Mouse (Mus musculus) spleen, postnatal 10 days (tissue): ENCODE data around the gene Fam181a.

ENCODE experiments used
- DNase-seq, 2 experiments: peaks; one replicate each; pipeline ENCODE4 v3.0.0; 2021 to 2022; ENCODE audit warnings: low spot score in 2 of 2

Gene Fam181a

DNA sequence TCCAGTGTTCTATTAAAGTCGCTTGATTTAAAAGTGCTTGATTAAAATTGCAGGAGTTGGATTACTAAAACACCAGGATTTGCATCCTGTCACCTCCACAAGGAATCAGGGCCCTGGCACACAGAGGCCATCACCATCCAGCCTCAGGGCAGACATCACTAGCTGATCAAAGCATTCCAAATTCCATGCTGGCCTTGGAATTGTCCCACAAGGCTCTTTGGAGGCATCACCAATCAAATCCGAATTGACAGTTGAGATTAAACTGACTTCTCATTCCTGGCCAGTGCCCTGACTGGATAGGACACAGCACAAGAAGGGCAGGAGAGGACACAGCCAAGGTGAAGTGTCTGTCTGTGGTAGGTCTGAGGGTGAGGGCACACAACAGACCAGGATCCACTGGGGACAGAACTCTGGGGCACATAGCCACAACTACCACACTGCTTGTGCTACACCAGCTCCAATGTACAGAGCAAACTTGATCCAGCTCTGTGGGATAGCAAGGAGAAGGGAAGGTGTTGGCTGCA lies at the start of gene Fam181a:
Gene Fam181a (plus strand): TSS at position 232 of the 524 bp plus-strand sequence.
- DNase-seq, result no peak

GRCm38 (mm10) chr12:103262017-103262865 lies 48.5 kb upstream of the Fam181a start:
- peak in 1 of 2 experiments; percentile 44 for DNase-seq

GRCm38 (mm10) chr12:103266605-103267004 lies 44.2 kb upstream of the Fam181a start:
- no peak for DNase-seq

GRCm38 (mm10) chr12:103272176-103272575 lies 38.6 kb upstream of the Fam181a start:
- DNase-seq, result no peak

DNA sequence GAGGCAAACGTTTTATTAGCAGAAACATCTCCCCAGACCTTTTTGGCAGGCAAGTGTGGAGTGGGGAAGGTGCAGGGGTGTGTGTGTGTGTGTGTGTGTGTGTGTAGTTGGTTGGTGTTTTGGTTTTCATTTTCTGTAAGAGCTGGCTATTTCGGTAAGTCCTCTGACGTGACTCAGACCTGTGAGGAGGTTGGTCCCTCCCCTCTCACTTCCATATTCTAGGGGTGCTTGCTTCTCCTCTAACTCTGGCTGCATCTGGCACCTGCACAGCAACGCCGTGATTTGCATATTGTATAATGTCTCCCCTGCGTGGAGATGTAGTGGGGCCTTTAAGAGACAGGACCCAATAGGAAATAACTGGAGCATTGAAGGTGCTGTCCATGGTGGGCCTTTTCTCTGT lies 37.7 kb upstream of the Fam181a start:
- DNase-seq, result peak in 1 of 2 experiments; percentile 37

DNA sequence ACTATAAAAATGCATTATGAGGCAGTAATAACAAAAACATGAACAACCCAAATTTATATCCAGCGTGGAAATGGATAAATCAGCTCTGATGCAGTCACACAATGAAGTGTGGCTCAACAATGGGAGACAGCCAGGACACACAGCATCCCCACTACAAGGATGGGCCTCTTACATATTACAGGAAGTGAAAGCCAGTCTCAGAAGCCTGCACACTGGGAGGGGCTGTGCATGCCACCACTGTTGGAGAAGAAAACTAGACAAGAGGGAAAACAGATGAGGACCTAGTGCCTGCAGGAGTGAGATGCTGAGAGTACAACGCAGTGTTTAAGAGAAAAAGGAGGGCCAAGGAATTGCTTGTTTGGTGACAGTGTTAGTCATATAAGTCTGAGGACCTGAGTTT lies 37.0 kb upstream of the Fam181a start:
- no peak for DNase-seq

GRCm38 (mm10) chr12:103276422-103276821 lies 34.4 kb upstream of the Fam181a start:
- DNase-seq, result no peak

GRCm38 (mm10) chr12:103281491-103281890 lies 29.3 kb upstream of the Fam181a start:
- no peak for DNase-seq

DNA sequence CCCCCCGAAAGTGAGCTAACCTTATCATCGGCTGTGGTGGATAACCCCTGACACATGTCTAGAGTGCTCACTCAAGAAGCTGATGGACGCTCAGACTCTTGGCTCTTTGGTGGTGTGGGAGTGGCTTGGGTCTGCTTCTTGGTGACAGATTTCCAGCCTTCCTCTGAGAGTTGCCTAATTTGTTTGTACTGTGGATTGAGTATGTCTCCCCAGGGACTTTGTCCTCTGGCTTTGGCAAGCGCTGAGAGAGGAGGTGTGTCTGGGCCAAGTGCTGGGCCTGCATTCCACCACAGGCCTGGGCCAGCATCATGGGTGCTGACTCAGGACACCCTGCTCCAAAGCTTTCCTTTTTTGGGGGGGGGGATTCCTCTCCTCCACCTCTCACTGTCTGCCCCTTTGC lies 28.9 kb upstream of the Fam181a start:
- no peak for DNase-seq

GRCm38 (mm10) chr12:103282936-103283335 lies 27.8 kb upstream of the Fam181a start:
- DNase-seq, result no peak

- DNase-seq, result no peak
Observed at GRCm38 (mm10) chr12:103283411-103283810, 27.4 kb upstream of the Fam181a start.

DNA sequence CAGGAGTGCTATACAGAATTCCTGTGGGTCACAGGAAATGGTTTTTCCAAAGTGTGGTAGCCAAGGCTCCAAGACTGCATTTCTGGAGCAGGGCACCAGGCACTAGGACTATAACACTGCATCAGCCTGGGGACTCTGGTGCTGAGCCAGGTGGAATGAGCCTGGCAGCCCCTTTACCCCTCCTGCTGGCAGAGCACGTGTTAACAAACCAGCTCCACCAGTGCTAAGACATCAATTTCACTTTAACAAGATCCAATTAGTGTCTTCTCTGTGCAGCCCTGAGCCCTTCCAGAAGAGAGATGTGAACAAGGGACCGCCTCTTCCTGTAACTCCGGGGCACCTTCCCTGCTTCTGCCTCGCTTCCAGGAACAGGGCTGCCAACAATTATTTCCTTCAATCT lies 23.5 kb upstream of the Fam181a start:
- no peak for DNase-seq

- DNase-seq, result no peak
Observed at GRCm38 (mm10) chr12:103292366-103292765, 18.4 kb upstream of the Fam181a start.

DNA sequence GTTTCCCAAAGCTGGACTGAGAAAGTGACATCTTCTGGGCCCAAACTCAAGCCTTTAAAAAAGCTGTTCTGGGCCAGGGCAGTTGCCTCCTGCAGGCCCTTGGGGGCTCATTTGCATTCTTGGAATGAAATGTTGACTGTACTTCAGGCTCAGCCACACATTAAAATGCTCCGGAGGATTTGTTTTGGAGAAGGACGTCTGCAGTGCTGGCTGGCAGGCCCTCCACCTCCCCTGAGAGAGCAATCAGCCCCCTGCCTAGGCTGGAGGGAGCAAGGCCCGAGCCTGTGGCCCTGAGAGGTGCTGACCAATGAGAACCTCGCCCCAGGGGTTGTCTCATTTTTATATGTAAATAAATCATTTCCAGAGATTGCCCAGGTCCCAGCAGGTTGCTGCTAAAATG lies 14.5 kb upstream of the Fam181a start:
- no peak for DNase-seq

DNA sequence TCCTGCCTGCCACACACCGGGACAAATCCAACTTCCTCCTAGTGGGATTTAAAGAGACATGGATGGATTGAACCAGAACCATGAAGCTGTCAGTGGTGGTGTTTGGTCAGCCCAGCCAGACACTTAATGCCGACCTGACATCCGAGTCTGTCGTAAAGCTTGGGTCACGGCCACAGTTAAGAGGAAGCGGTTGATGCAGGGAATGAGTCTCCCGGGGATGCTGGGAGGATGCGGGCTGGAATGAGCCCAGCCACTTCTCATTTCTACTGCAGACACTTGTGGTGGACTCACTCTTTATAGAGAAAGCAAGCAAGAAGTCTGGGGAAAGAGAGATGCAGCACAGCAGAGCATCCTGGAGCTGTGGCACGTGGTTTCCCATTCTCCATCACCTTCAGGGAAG lies 10.3 kb upstream of the Fam181a start:
- no peak for DNase-seq

DNA sequence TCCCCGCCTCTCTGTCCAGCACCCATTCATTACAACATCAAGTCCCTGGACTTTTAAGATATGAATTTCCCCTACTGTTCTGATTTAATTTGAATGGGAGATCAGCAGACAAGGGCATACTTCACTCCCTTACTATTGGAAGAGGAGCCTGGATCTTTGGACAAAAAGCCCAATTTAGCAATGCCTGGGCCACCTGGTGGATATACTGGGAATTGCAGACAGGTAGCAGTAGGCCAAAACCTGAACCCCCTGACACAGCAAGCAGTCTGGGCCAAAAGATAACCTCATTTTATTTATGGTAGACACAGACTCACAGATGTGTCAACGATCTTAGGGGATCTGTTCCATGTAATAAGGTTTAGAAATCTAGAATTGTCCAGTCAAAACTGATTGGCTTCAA lies 9.1 kb upstream of the Fam181a start:
- peak; percentile 27 to 65 for DNase-seq

GRCm38 (mm10) chr12:103302960-103303359 lies 7.8 kb upstream of the Fam181a start:
- DNase-seq, result no peak

- no peak for DNase-seq
Observed at GRCm38 (mm10) chr12:103306224-103306623, 4.6 kb upstream of the Fam181a start.

DNA sequence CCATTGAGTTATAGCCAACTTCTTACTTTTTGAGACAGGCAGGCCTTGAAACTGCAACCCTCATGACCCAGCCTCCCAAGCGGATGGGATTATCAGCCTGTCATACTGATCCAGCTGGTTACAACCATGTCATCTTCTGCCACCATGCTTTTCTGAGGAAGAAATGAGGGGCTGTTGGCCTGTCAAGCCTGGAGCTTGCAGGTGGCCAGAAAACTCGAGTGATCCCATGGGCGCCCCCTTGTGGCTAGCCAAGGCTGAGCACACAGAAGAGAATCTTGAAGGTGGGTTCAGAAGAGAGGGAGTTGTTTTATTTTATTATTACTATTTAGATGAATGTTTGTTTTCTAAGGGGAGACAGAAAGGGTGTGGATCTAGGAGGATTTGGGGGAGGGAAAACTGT lies 4.1 kb upstream of the Fam181a start:
- DNase-seq, result peak; percentile 35 to 71

GRCm38 (mm10) chr12:103311921-103312320 lies 1.1 kb downstream of the Fam181a start:
- DNase-seq, result no peak

DNA sequence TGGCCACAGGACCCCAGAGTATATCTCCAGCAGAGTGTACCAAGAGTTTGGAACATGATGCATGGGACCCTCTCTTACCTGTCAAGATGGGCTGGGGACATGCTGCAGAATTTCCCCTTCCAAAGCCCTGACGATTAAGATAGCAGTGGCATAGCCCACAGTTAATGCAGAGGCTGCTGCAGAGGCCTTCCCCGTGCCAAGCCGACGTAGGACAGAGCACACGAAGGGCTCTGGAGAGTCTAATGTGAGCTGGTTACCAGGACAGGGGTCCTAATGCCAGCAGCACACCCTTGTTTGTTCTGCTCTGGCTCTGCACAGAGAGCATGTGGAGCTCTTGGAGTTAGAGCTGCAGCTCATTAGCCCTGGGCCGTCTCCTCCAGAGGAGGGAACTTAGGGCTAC lies 2.5 kb downstream of the Fam181a start:
- no peak for DNase-seq

DNA sequence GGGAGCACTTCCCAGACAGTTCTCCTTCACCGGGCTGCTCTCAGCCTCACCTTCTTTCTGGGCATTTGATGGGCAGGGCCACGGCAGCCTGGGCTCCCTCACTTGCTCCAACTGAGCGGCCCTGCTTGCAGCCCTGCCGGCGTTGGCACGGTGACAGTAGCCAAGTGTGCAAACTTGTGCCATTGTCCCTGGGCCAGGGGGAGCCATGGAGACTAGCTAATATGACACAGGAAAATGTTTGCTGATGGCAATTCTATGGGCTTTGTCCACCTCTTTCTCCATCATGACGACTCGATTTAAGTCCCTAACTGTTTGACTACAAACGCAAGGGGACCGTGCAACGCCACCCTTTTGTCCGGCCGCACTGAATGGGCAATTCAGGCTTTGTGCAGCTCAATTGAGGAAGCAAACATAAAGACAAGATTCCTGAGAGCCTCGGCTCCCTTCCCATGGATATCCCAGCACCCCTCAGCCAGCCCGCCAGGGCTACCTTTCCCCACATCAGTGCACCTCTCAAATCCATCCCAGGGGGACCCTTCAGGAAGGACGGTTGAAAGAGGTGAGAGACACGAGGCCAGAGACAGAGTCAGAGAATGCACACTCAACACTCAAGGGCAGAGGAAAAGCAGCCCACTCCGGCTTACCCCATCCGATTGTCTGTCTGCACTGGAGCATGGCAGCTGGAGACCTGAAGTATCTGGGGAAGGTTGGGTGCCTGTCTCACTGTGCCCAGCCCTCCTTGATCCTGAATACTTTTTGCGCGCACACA lies 3.3 kb downstream of the Fam181a start:
- no peak for DNase-seq
